Mouse (Mus musculus) stomach, embryonic 15.5 days (tissue): ENCODE data around the gene Ostm1. TPM values are rescaled to one million over a fixed set of nuclear protein-coding genes. Genes with fewer than 3 reads are reported as not detected.
A peak's percentile ranks its signal among the peaks of the same experiment; 100 is the strongest.

Experiments
- ATAC-seq: fragments of 200-750 bp; cut with Nextera tagmentation; 2 replicates; pipeline ENCODE4 v1.8.0; 2017; ENCODE audit warnings: low read depth, moderate number of reproducible peaks, moderate TSS enrichment; ENCODE audit not compliant: insufficient read depth, low FRiP score
- H3K27ac ChIP-seq: fragments of 300-500 bp; sonication (generic); 2 replicates; pipeline ENCODE4 v1.5.1; 2015; ENCODE audit warnings: mild to moderate bottlenecking, inconsistent platforms
- H3K27me3 ChIP-seq: fragments of 300-500 bp; sonication (generic); replicated peaks from 2 replicates; pipeline ENCODE4 v1.6.1; 2015; ENCODE audit warnings: inconsistent platforms
- H3K36me3 ChIP-seq: fragments of 300-500 bp; sonication (generic); 2 replicates; pipeline ENCODE4 v1.6.1; 2015; ENCODE audit warnings: inconsistent platforms
- H3K4me1 ChIP-seq: fragments of 300-500 bp; sonication (generic); 2 replicates; pipeline ENCODE4 v1.6.1; 2015; ENCODE audit warnings: inconsistent platforms
- H3K4me2 ChIP-seq: fragments of 300-500 bp; sonication (generic); 2 replicates; pipeline ENCODE4 v1.6.1; 2015; ENCODE audit warnings: mild to moderate bottlenecking, inconsistent platforms
- H3K4me3 ChIP-seq: fragments of 300-500 bp; sonication (generic); replicated peaks from 2 replicates; pipeline ENCODE4 v1.5.1; 2015; ENCODE audit warnings: inconsistent platforms
- H3K9ac ChIP-seq: fragments of 300-500 bp; sonication (generic); 2 replicates; pipeline ENCODE4 v1.6.1; 2015; ENCODE audit warnings: inconsistent platforms
- H3K9me3 ChIP-seq: fragments of 300-500 bp; sonication (generic); 2 replicates; pipeline ENCODE4 v1.6.1; 2016; ENCODE audit warnings: inconsistent platforms
- WGBS: fragments of 180-500 bp; shearing (Covaris S2); methylation state at CpG from one replicate; pipeline ENCODE4 v1.1.7; 2015; 5-methylcytosine and 5-hydroxymethylcytosine counted together
- polyA plus RNA-seq: library from polyadenylated mRNA; unstranded; fragments of >200 nt; fragmentation: Nextera tagmentation; extraction: Ambion mirVana; gene quantifications from 2 replicates; pipeline ENCODE4 v1.2.1, GENCODE M21; 2015

The Ostm1 gene
- polyA plus RNA-seq, 1 experiment from 2014 or later: 13.0 TPM

DNA sequence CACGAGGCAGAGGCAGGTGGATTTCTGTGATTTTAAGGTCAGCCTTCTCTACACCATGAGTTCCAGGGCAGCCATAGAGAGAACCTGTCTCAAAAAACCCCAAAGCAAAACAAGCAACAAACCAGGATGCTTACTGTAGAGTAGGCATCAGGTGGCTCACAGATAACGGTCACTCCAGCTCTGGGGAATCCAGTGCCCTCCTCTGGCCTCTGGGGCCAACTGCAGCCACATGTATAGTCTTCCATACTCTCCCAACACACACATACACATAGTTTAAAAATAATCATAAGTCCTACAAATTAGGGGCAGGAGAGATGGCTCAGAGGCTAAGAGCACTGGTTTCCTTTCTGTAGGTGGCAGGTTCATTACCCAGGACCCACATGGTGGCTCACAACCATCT, 109.9 kb downstream of the Ostm1 start:
- H3K4me3 ChIP-seq: no peak overlapping the region
- H3K27ac ChIP-seq: no peak overlapping the region
- no peaks in the 10 kb centered on the region for H3K36me3 ChIP-seq
- WGBS: 69% methylated on average over 2 of the region's 2 CpGs
- H3K4me2 ChIP-seq: no peak overlapping the region
- ATAC-seq: no peak
- no peaks in the 10 kb centered on the region for H3K27me3 ChIP-seq
- H3K9me3 ChIP-seq: no peaks in the 10 kb centered on the region
- H3K4me1 ChIP-seq: no peaks in the 10 kb centered on the region
- H3K9ac ChIP-seq: no peak overlapping the region

DNA sequence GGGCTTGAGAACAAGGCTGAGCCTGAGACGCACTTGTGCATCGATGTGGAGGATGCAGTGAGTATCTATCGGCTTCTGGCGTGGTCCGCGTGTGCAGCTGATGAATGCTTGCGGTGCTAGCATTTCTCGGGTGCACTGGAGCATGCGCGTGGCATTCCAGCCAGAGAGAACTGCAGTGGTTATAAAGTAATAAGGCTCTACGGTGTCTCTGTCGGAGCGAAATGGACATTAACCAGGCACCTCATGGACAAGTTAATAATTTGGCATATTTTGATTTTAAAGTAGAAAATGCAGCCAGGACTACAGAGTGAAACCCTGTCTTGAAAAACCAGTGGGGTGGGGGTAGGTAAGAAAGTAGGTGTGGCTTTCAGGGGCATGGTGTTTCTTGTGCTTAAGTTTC, 112.7 kb downstream of the Ostm1 start:
- Histone ChIP-seq H3K4me2 (no peak overlapping the region), H3K9ac (no peak overlapping the region), H3K4me3 (no peak overlapping the region), H3K9me3 (no peaks in the 10 kb centered on the region), H3K4me1 (no peaks in the 10 kb centered on the region), H3K36me3 (no peaks in the 10 kb centered on the region), H3K27me3 (no peaks in the 10 kb centered on the region), H3K27ac (no peak overlapping the region)
- ATAC-seq: no peak
- WGBS: 89% methylated on average over 13 of the region's 13 CpGs

DNA sequence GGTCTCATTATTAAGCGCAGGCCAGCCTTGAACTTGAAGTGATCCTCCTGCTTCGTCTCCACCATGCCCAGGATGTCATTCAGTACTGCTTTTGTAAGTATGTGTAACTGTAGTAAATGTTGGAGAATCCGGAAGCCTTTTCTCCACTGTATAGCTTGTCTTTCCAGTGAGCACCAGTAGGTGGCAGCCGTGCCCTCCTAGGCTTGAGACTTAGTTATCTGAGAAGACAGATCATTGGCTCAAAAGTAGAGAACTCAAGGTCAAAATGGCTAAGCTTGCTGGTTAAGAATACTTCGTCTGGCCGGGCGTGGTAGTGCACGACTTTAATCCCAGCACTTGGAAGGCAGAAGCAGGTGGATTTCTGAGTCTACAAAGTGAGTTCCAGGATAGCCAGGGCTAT, 113.4 kb downstream of the Ostm1 start:
- Histone ChIP-seq H3K27me3 (no peaks in the 10 kb centered on the region), H3K4me1 (no peaks in the 10 kb centered on the region), H3K9ac (no peak overlapping the region), H3K27ac (no peak overlapping the region), H3K9me3 (no peaks in the 10 kb centered on the region), H3K4me3 (no peak overlapping the region), H3K36me3 (no peaks in the 10 kb centered on the region), H3K4me2 (no peak overlapping the region)
- ATAC-seq: no peak
- WGBS: 34% methylated on average over 8 of the region's 8 CpGs

DNA sequence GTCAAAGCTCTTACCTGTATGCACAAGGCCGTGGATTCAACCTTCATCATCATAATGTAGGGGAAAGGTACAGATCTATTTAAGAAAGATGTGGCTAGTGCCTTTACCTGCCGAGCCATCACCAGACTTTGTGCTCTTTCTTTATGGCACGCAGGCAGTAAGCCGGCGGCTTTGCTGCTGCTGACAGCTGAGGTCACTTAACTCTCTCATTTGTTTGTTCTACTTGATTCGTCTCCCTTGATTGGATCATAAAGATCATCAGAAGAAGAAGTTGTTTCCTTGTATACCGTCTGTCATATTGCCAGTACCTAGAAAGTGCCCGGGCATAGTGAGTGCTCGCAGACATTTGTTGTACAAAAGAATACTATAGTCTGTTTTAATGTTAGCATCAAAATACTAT, 114.8 kb downstream of the Ostm1 start:
- Histone ChIP-seq H3K27ac (no peak overlapping the region), H3K4me1 (no peaks in the 10 kb centered on the region), H3K4me3 (no peak overlapping the region), H3K36me3 (no peaks in the 10 kb centered on the region), H3K9me3 (no peaks in the 10 kb centered on the region), H3K27me3 (no peaks in the 10 kb centered on the region), H3K9ac (no peak overlapping the region), H3K4me2 (no peak overlapping the region)
- 85% methylated on average over 9 of the region's 9 CpGs for WGBS
- ATAC-seq: no peak

DNA sequence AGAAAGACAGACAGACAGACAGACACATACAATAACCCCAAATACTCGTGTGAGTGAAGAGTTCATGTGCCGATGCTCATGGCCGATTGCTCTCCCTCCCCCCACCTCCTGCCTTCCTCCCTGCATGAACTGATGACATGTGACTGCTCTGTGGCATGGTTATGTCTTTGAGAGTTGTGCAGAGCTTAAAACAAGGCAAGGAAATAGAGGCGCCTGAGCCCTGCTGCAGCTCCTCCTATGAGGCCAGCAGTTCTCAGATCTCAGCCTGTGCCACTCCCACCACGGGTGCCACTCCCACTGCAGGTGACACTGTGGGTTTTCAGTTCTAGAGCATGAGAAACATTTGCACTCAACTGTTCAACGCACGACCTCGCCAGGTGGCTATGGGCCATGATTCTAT, 115.4 kb downstream of the Ostm1 start:
- 84% methylated on average over 8 of the region's 8 CpGs for WGBS
- H3K4me1 ChIP-seq: no peaks in the 10 kb centered on the region
- H3K27ac ChIP-seq: no peak overlapping the region
- ATAC-seq: no peak
- no peaks in the 10 kb centered on the region for H3K27me3 ChIP-seq
- peaks cover under 1% of the 10 kb centered on the region; the same call in 1 of the 2 replicates for H3K36me3 ChIP-seq
- no peaks in the 10 kb centered on the region for H3K9me3 ChIP-seq
- H3K4me3 ChIP-seq: no peak overlapping the region
- H3K9ac ChIP-seq: no peak overlapping the region
- H3K4me2 ChIP-seq: no peak overlapping the region

DNA sequence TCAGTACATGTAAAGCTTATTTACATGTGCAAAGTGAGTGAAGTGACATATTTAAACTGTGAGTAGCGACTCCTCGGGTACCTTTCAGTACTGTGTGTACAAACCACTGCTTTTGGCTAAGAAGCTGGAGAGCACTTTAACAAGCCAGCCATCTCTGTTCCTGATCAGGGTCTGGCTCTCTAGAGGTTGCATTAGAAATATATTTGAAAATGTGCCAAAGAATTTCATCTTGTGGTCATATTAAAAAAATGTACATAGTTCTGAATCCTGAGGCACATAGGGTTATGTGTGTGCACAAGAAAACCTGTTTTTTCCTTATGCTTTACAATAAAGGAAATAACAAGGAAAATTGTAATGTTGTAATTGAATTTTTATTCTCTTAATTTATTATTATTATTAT, 118.5 kb downstream of the Ostm1 start:
- no peak for ATAC-seq
- Histone ChIP-seq H3K27me3 (no peaks in the 10 kb centered on the region), H3K4me1 (no peaks in the 10 kb centered on the region), H3K36me3 (peaks cover 3% of the 10 kb centered on the region; the same call in 1 of the 2 replicates), H3K27ac (no peak overlapping the region), H3K4me2 (no peak overlapping the region), H3K9me3 (no peaks in the 10 kb centered on the region), H3K4me3 (no peak overlapping the region), H3K9ac (no peak overlapping the region)
- 89% methylated on average over 2 of the region's 2 CpGs for WGBS

DNA sequence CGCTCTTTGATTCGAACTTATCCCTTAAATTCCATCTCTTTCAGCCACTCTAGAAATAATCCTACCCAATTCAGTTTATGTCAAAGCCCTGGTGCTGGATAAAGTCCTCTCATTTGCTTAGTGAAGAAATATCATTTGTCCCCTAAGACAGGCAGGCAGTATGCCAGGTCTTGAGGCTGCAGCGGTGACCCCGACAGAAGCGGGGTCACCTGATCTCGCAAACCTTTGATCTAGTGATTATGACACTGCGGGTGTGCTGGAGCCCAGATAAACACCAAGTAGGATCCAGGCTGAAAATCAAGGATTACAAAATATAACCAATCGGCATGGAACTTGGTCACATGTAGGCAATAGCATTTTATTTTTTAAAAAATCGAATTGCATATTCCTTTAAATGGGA, 131.1 kb downstream of the Ostm1 start:
- Histone ChIP-seq H3K9ac (no peak overlapping the region), H3K36me3 (no peaks in the 10 kb centered on the region), H3K4me2 (peak overlapping the region; percentile 50; the same call in 1 of the 2 replicates), H3K9me3 (no peaks in the 10 kb centered on the region), H3K27ac (no peak overlapping the region), H3K4me1 (no peaks in the 10 kb centered on the region), H3K27me3 (no peaks in the 10 kb centered on the region), H3K4me3 (no peak overlapping the region)
- WGBS: 17% methylated on average over 9 of the region's 9 CpGs
- ATAC-seq: no peak

DNA sequence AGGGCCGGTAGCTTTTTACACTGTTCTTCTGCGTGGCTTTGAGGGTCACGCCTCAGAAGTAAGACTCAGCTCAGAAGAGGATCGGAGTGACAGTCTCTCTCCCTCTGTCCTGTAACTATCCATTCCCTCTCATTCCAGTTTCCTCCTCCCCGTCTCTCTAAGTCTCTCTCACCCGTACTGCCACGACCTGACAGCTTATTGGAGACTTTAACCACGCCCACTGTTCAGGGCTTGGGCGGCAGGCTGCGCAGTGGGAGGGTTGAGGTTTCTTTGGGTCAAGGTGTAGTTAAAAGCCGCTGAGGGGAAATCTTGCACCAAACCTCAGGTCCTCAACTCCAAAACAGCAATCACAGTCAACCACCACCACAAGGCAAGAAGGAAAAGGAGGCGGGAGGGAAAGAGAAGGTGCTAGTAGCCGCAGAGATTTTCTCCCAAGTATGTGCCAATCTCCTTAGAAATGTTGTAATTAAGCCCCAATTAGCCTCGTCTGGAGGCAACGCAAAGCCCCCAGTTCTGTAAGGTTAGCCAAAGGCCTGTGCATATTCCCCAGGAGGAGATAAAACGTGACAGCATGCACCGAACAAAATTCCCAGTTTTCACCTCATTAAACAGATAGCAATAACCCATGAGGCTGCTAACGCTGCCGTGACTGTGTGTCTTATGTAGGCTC, 131.9 kb downstream of the Ostm1 start:
- Histone ChIP-seq H3K27me3 (no peaks in the 10 kb centered on the region), H3K9ac (no peak overlapping the region), H3K36me3 (no peaks in the 10 kb centered on the region), H3K9me3 (no peaks in the 10 kb centered on the region), H3K4me3 (peak overlapping the region; percentile 18; the same call in 1 of the 2 replicates), H3K27ac (no peak overlapping the region), H3K4me1 (no peaks in the 10 kb centered on the region), H3K4me2 (peak overlapping the region; percentile 50)
- 23% methylated on average over 19 of the region's 19 CpGs for WGBS
- no peak for ATAC-seq

DNA sequence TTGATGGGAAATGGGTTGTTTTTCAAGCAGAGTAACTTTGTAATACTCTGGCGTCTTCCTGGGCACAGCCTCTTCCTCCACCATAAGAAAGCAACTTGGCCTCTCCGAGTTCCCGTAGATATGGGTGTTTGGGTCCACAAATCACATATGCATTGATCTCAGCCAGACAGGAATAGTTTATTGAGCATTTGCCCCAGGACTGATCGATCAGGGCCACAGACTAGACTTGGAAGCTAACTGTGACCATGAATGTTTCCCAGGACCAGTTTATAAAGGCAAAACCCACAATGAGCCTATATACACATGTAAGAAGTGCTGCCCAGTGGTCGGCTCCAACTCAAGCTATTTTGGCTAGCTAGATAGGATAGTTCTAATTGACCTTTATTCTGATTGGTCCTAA, 138.5 kb downstream of the Ostm1 start:
- WGBS: 86% methylated on average over 5 of the region's 5 CpGs
- ATAC-seq: no peak
- Histone ChIP-seq H3K9me3 (no peaks in the 10 kb centered on the region), H3K27ac (no peak overlapping the region), H3K4me2 (no peak overlapping the region), H3K4me1 (no peaks in the 10 kb centered on the region), H3K9ac (no peak overlapping the region), H3K4me3 (no peak overlapping the region), H3K27me3 (no peaks in the 10 kb centered on the region), H3K36me3 (no peaks in the 10 kb centered on the region)

DNA sequence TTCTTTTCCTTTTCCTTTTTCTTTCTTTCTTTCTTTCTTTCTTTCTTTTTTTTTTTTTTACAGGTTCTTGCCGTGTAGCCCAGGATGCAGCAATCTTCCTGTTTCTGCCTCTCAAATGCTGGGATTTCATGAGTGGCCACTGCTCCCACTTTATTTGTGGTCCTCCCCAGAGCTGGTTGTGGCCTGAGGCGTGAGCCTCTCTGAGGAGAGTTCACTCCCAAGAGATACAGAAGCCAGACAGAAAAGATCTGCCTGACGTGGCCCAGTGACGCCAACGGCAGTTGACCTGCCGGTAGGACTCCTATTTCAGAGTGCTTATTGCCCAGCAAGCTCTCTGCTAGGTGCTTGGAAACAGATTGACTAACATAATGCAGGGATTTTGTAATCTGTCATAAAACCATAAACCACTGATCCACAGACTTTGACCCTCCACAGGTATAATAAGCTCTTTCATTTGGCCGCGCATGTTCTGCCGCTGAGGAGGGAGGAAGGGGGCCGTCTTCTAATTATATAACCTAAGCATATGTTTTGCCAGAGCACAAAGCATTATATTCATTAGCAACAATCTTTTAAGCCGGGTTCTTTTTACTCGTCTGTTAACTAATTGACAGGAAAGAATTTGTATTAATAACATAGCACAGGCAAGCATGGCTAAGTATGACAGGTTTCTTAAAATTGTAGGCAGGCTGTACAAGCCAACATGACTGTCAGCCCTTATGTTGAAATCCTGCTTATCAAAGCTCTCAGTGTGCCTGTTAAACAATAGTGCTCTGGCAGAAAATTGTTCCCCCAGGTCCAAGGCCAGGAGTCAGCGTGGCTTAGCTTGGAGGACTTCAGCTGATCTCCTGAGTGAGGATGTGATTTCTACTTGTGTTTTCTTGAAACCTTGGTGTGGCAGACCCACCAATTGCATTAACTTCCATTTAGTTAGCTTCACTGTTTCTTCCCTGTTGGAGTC, 139.9 kb downstream of the Ostm1 start:
- Histone ChIP-seq H3K27me3 (no peaks in the 10 kb centered on the region), H3K36me3 (no peaks in the 10 kb centered on the region), H3K9ac (no peak overlapping the region), H3K4me1 (no peaks in the 10 kb centered on the region), H3K9me3 (no peaks in the 10 kb centered on the region), H3K4me2 (no peak overlapping the region), H3K27ac (no peak overlapping the region), H3K4me3 (no peak overlapping the region)
- ATAC-seq: no peak
- 73% methylated on average over 13 of the region's 13 CpGs for WGBS

DNA sequence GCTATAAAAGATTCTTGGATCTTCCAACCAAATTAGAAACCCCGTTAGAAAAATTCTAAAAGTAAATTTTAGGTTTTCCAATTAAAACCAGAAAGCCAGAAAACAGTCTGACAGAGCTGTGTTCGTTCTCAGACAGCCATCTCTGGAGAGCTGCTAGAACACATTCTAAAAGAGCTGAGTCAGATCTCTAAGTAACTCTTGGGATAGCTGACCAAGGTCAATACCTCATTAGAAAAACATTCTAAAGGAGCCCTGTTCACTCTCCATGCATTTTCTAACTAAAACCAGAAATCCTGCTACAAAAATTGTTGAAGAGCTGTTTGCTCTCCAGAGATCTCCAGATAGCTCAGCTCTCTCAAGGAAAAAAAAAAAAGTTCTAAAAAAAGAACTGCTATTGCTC, 146.0 kb downstream of the Ostm1 start:
- no peak overlapping the region for H3K4me2 ChIP-seq
- no peaks in the 10 kb centered on the region for H3K4me1 ChIP-seq
- no peak for ATAC-seq
- no peak overlapping the region for H3K4me3 ChIP-seq
- no peaks in the 10 kb centered on the region for H3K36me3 ChIP-seq
- no peaks in the 10 kb centered on the region for H3K27me3 ChIP-seq
- 70% methylated on average over 2 of the region's 2 CpGs for WGBS
- no peaks in the 10 kb centered on the region for H3K9me3 ChIP-seq
- no peak overlapping the region for H3K27ac ChIP-seq
- H3K9ac ChIP-seq: no peak overlapping the region

DNA sequence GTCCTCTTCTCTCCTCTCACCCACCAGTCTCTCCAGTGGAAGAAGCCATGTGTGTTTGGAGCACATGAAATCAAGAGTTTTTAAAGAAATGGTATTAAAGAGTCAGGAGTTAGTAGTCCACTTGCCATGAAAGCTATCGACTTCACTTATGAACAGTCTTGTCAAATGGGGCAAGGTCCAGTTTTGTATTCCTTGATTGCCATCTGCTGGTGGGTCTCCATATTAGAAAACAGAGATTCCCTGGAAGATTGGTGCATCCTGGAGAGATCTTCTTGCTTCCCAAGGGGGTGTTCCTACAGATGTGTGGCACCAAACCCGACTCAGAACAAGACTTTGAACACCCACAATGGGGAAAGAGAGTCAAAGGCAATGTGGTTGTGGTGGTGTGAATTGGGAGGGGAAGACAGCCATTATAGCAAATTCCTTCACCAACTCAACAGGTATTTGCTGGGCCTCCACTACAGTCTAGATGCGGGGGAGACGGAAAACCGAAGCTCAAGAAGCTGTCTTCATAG, 151.0 kb downstream of the Ostm1 start:
- no peak overlapping the region for H3K4me2 ChIP-seq
- no peaks in the 10 kb centered on the region for H3K4me1 ChIP-seq
- H3K9ac ChIP-seq: no peak overlapping the region
- no peaks in the 10 kb centered on the region for H3K27me3 ChIP-seq
- ATAC-seq: no peak
- 60% methylated on average over 5 of the region's 5 CpGs for WGBS
- no peak overlapping the region for H3K27ac ChIP-seq
- no peak overlapping the region for H3K4me3 ChIP-seq
- H3K9me3 ChIP-seq: no peaks in the 10 kb centered on the region
- no peaks in the 10 kb centered on the region for H3K36me3 ChIP-seq
